Mouse (Mus musculus) adrenal gland, postnatal 36 days (tissue): ENCODE results near the gene Nlrp9b. TPM values are rescaled to one million over a fixed set of nuclear protein-coding genes. Genes with fewer than 3 reads are reported as not detected.

Source experiments
- total RNA-seq, 2 experiments: library from RNA; stranded (reverse); gene quantifications; 2 replicates each; pipeline ENCODE4 v1.2.3; 2021

Gene Nlrp9b
- total RNA-seq, 2 experiments from 2014 or later = not detected

Other genes with a start within 250 kb of the Nlrp9b start
- gene Nectin2, start 241.0 kb upstream of the Nlrp9b start, total RNA-seq = 100 to 1,000 TPM in 1 of 2 experiments, 10 to 100 TPM in 1; 70.0 to 115 TPM
- 10 to 100 TPM; 43.5 to 53.8 TPM for gene Bcam, start 220.4 kb upstream of the Nlrp9b start, total RNA-seq
- gene Cblc, start 194.7 kb upstream of the Nlrp9b start, total RNA-seq = not detected
- 10 to 100 TPM; 19.5 to 51.0 TPM for gene Bcl3, start 168.7 kb upstream of the Nlrp9b start, total RNA-seq
- gene Gm19345, start 139.5 kb upstream of the Nlrp9b start, total RNA-seq = under 1 TPM in 1 of 2 experiments, not detected in 1; 0.83 TPM
- not detected for gene Ceacam16, start 130.2 kb upstream of the Nlrp9b start, total RNA-seq
- not detected for gene Ceacam19, start 103.5 kb upstream of the Nlrp9b start, total RNA-seq
- 10 to 100 TPM; 28.8 to 33.7 TPM for gene Pvr, start 70.3 kb upstream of the Nlrp9b start, total RNA-seq
- gene Igsf23, start 40.7 kb upstream of the Nlrp9b start, total RNA-seq = not detected
- gene Ceacam20, start 26.1 kb upstream of the Nlrp9b start, total RNA-seq = not detected
- gene Vmn1r91, start 108.2 kb downstream of the Nlrp9b start, total RNA-seq = not detected
- gene Gm16442, start 131.1 kb downstream of the Nlrp9b start, total RNA-seq = not detected
- not detected for gene Vmn1r93, start 147.6 kb downstream of the Nlrp9b start, total RNA-seq
- not detected for gene Vmn1r94, start 176.9 kb downstream of the Nlrp9b start, total RNA-seq
- gene Vmn1r95, start 202.2 kb downstream of the Nlrp9b start, total RNA-seq = not detected
- gene Gm6164, start 214.1 kb downstream of the Nlrp9b start, total RNA-seq = not detected
- gene Gm4498, start 242.4 kb downstream of the Nlrp9b start, total RNA-seq = not detected